27 mouse cellular contexts compared by ENCODE assay signal in the genomic region with DNA sequence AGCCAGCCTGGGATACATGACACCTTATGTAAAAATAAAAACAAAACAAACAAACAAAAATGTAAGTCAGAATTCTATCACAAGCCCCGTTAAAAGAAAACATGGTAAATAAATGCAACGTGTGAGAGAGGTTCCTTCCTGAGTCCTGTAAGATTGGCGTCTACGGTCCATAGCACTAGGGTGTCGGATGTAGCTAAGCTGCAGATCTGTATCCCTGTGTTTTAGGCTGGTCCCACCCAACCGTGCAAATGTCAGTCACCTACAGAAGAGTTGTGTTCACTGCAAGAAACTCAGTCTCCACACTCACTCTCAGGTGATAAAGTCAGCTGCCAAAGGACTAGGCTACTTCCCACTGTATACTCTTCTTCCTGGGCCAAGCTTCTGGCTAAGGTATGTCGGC.
"Had no signal": no experiment of that assay in that cellular context is flagged by ENCODE, and none has a peak within 500 bp of the region (broad histone marks: within the 10 kb centered on the region; RNA-seq: fewer than 3 reads in every experiment).

No protein-coding gene starts in this region.

- H3K27ac ChIP-seq: embryonic facial prominence, embryonic 10.5 days; embryonic facial prominence, embryonic 12.5 days; embryonic facial prominence, embryonic 13.5 days; embryonic facial prominence, embryonic 15.5 days; forebrain, embryonic 10.5 days; forebrain, embryonic 12.5 days; forebrain, embryonic 13.5 days; forebrain, embryonic 15.5 days; gastrocnemius, adult 2 months; heart, adult 2 months had no signal

- ATAC-seq: forebrain, embryonic 13.5 days; forebrain, embryonic 14.5 days; forebrain, embryonic 15.5 days; forebrain, embryonic 16.5 days; forebrain, postnatal 0 days had no signal

- H3K4me3 ChIP-seq: embryonic facial prominence, embryonic 10.5 days; embryonic facial prominence, embryonic 12.5 days; embryonic facial prominence, embryonic 13.5 days; embryonic facial prominence, embryonic 15.5 days; erythroblast, embryonic 14.5 days; forebrain, embryonic 10.5 days; forebrain, embryonic 12.5 days; forebrain, embryonic 13.5 days; forebrain, embryonic 15.5 days; gastrocnemius, adult 2 months; heart, adult 2 months had no signal

- H3K9ac ChIP-seq: embryonic facial prominence, embryonic 12.5 days; embryonic facial prominence, embryonic 13.5 days; embryonic facial prominence, embryonic 15.5 days; forebrain, embryonic 12.5 days; forebrain, embryonic 13.5 days; forebrain, embryonic 15.5 days; forebrain, postnatal 0 days had no signal

- H3K4me2 ChIP-seq: embryonic facial prominence, embryonic 12.5 days; embryonic facial prominence, embryonic 13.5 days; embryonic facial prominence, embryonic 15.5 days; forebrain, embryonic 12.5 days; forebrain, embryonic 13.5 days; forebrain, embryonic 15.5 days had no signal

- H3K36me3 ChIP-seq: embryonic facial prominence, embryonic 10.5 days; embryonic facial prominence, embryonic 12.5 days; embryonic facial prominence, embryonic 13.5 days; embryonic facial prominence, embryonic 15.5 days; forebrain, embryonic 10.5 days; forebrain, embryonic 12.5 days; forebrain, embryonic 15.5 days had no signal

- H3K4me1 ChIP-seq: embryonic facial prominence, embryonic 10.5 days; embryonic facial prominence, embryonic 12.5 days; embryonic facial prominence, embryonic 13.5 days; embryonic facial prominence, embryonic 15.5 days; forebrain, embryonic 12.5 days; forebrain, embryonic 13.5 days; forebrain, embryonic 15.5 days had no signal

- DNase-seq: cerebellum, adult 2 months; cerebellum, adult 8-10 months; cerebellum, adult 9-10 months; cerebellum, postnatal 10 days; cerebellum, postnatal 14 days; cerebellum, postnatal 25 days; cerebellum, postnatal 36 days; embryo, embryonic 11 days; forebrain, postnatal 0 days; gastrocnemius, adult 2 months; gastrocnemius, postnatal 10 days; gastrocnemius, postnatal 14 days; gastrocnemius, postnatal 25 days; gastrocnemius, postnatal 36 days; heart, adult 18-20 months; heart, adult 2 months had no signal

- H3K27me3 ChIP-seq: embryonic facial prominence, embryonic 12.5 days; embryonic facial prominence, embryonic 15.5 days; forebrain, embryonic 13.5 days; forebrain, embryonic 15.5 days had no signal

- H3K9me3 ChIP-seq: embryonic facial prominence, embryonic 10.5 days; embryonic facial prominence, embryonic 12.5 days; embryonic facial prominence, embryonic 13.5 days; embryonic facial prominence, embryonic 15.5 days; forebrain, embryonic 10.5 days; forebrain, embryonic 12.5 days; forebrain, embryonic 13.5 days; forebrain, embryonic 15.5 days had no signal
